Mouse (Mus musculus): ENCODE measurements around the gene 1700024G13Rik.

The 1700024G13Rik gene

DNA sequence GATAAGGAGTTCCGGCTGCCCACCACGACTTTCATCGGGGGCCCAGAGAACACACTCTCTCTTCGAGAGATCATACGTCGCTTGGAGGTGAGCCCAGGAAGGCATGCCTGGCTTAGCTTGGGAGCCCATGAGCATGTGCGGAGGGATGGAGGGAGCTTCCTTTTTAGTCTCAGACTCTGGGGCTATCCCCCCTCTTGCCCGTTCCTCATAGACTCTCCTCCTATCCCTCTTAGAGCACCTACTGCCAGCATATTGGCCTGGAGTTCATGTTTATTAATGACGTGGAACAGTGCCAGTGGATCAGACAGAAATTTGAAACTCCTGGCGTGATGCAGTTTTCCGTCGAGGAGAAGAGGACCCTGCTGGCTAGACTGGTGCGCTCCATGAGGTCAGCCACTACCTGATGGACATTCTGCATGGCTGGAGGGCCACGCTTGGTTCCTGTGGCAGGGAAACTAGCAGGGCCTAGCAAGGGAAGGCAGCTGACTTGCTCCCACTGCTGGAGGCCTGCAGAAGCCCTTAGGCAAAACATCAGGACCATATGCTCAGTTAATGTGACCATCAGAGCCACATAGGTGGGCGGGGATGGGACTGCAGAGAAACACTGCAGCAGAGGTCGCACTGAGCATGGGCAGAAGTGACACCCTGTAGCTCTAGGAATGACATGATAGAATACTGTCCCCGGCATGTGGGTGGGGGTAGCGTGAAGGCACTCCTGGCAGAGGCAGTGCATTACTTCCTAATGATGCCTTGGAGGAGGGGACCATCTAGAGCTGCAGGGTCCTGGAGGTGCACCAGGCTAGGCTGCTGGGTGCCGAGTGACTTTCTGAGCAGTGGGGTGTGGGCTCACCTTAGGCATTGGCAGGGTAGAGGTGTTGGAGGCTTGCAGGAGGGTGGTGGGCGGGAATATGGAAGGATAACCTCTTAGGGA, 55.4 kb downstream of the 1700024G13Rik start:
- in situ Hi-C loops (cut with MseI, MboI), result no loop called here

DNA sequence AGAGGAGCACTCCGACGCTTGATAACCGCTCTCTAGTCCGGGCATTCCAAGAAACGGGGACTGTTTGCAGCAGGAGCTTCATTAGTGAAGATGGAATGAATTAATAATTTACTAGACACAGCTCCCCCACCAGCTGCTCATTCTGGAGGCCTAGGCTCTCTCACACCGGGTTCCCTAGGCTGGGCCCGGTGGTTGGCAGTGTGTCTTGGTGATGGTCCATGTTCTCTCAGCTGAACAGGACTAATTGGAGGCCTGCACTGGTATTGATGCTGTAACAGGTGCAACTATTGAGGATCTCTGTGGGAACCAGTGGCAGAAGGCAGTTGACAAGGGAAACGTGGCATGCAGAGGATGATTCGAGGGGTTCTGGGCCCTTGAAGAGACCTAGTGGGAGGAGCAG, 60.8 kb downstream of the 1700024G13Rik start:
- in situ Hi-C loops (cut with MseI, MboI), result no loop called here
